Mouse (Mus musculus) limb, embryonic 11.5 days (tissue): Measurements from ENCODE around the gene Pou2f2. TPM values are rescaled to one million over a fixed set of nuclear protein-coding genes. Genes with fewer than 3 reads are reported as not detected.

Experiments
- ATAC-seq: fragments of 200-750 bp; cut with Nextera tagmentation; 2 replicates; pipeline ENCODE4 v1.8.0; 2017; ENCODE audit warnings: low read depth; ENCODE audit not compliant: insufficient number of reproducible peaks, low FRiP score, low TSS enrichment
- DNase-seq: peaks from one replicate; pipeline ENCODE4 v3.0.0-alpha.2; 2015; ENCODE audit warnings: low spot score
- H3K27ac ChIP-seq: fragments of 300-500 bp; sonication (generic); replicated peaks from 2 replicates; pipeline ENCODE4 v1.5.1; 2014; ENCODE audit warnings: low read depth, mild to moderate bottlenecking, low read length
- H3K27me3 ChIP-seq: fragments of 300-500 bp; sonication (generic); 2 replicates; pipeline ENCODE4 v1.6.1; 2014; ENCODE audit warnings: mild to moderate bottlenecking, low read length, mixed read lengths; ENCODE audit not compliant: control insufficient read depth, insufficient read depth
- H3K36me3 ChIP-seq: fragments of 300-500 bp; sonication (generic); 2 replicates; pipeline ENCODE4 v1.6.1; 2014; ENCODE audit warnings: mild to moderate bottlenecking, low read length, moderate library complexity, mixed read lengths; ENCODE audit not compliant: control insufficient read depth, insufficient read depth
- H3K4me1 ChIP-seq: fragments of 300-500 bp; sonication (generic); 2 replicates; pipeline ENCODE4 v1.6.1; 2014; ENCODE audit warnings: low read length, mixed read lengths; ENCODE audit not compliant: control insufficient read depth, insufficient read depth
- H3K4me2 ChIP-seq: fragments of 300-500 bp; sonication (generic); 2 replicates; pipeline ENCODE4 v1.6.1; 2014; ENCODE audit warnings: low read depth, mild to moderate bottlenecking, moderate library complexity; ENCODE audit not compliant: severe bottlenecking
- H3K4me3 ChIP-seq: fragments of 300-500 bp; sonication (generic); 2 replicates; pipeline ENCODE4 v1.5.1; 2014; ENCODE audit warnings: low read depth, low read length
- H3K9ac ChIP-seq: fragments of 300-500 bp; sonication (generic); 2 replicates; pipeline ENCODE4 v1.6.1; 2014; ENCODE audit warnings: mild to moderate bottlenecking, low read length
- H3K9me3 ChIP-seq: fragments of 300-500 bp; sonication (generic); 2 replicates; pipeline ENCODE4 v1.6.1; 2016; ENCODE audit warnings: low read length; ENCODE audit not compliant: control insufficient read depth
- WGBS: fragments of 180-500 bp; shearing (Covaris S2); extraction: QIAGEN DNeasy Blood & Tissue Kit; methylation state at CpG from one replicate; pipeline ENCODE4 v1.1.7; 2014; 5-methylcytosine and 5-hydroxymethylcytosine counted together
- polyA plus RNA-seq: library from polyadenylated mRNA; unstranded; fragments of >200 nt; fragmentation: Nextera tagmentation; extraction: Ambion mirVana; gene quantifications from 2 replicates; pipeline ENCODE4 v1.2.1, GENCODE M21; 2014

Gene Pou2f2
- polyA plus RNA-seq, 1 experiment from 2014 or later, result 3.9 TPM

DNA sequence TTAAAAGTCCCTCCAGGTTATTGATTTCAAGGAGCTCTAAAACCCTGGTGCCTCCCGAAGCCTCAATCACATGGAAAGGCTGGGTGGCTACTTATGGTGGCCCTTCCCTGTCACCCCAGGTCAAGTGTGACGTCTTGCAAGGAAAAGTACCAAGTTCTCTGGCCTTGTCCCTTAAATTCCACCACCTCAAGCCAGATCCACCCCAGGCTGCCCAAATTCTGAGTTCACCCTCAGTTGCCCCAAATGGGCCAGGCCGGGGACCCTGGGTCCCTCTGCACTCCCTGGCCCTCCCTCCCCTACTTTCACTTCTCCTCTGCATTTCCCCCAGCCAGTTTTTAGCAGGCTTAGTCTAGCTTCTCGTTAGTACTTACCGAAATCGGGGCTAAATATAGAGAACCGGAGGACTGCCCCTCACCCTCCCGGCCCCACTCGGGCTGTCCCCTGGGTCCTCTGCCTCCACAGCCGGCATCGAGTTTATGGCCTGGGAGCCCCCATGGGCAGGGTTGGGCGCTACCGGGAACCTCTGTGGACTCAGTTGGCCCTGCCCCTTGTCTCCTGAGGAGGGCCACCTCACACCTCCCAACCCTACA lies 50.0 kb downstream of the Pou2f2 start:
- DNase-seq (no peak), ATAC-seq (no peak)
- H3K4me1 ChIP-seq, result peaks cover 5% of the 10 kb centered on the region; the same call in 1 of the 2 replicates
- no peak overlapping the region for H3K4me2 ChIP-seq
- no peak overlapping the region for H3K9ac ChIP-seq
- no peaks in the 10 kb centered on the region for H3K36me3 ChIP-seq
- H3K4me3 ChIP-seq, result no peak overlapping the region
- 50% methylated on average over 13 of the region's 13 CpGs for WGBS
- no peak overlapping the region for H3K27ac ChIP-seq
- no peaks in the 10 kb centered on the region for H3K9me3 ChIP-seq
- H3K27me3 ChIP-seq, result peaks cover 33% of the 10 kb centered on the region

DNA sequence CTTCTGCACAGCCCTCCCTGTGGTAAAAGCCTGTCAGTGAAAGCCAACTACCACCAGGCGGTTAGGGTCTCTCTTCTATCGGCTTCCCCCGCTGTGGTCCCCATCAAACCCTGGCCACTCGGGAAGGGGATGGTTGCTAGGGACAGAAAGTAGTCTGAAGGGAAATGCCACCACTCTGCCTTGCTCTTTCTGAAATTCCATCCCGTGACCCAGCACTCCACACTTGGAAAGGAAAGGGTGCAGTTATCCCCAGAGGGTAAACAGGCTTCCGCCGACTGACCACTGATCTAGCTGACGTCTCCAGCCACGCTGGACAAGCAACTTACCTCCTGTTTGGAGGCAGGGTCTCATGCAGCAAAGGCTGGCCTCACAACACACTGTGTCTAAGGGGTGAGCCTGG lies 51.6 kb downstream of the Pou2f2 start:
- 62% methylated on average over 9 of the region's 9 CpGs for WGBS
- no peaks in the 10 kb centered on the region for H3K9me3 ChIP-seq
- no peak overlapping the region for H3K4me3 ChIP-seq
- H3K4me1 ChIP-seq, result peaks cover 1% of the 10 kb centered on the region; the same call in 1 of the 2 replicates
- DNase-seq (no peak), ATAC-seq (no peak)
- no peaks in the 10 kb centered on the region for H3K36me3 ChIP-seq
- no peak overlapping the region for H3K4me2 ChIP-seq
- peaks cover 22% of the 10 kb centered on the region for H3K27me3 ChIP-seq
- H3K27ac ChIP-seq, result no peak overlapping the region
- no peak overlapping the region for H3K9ac ChIP-seq

DNA sequence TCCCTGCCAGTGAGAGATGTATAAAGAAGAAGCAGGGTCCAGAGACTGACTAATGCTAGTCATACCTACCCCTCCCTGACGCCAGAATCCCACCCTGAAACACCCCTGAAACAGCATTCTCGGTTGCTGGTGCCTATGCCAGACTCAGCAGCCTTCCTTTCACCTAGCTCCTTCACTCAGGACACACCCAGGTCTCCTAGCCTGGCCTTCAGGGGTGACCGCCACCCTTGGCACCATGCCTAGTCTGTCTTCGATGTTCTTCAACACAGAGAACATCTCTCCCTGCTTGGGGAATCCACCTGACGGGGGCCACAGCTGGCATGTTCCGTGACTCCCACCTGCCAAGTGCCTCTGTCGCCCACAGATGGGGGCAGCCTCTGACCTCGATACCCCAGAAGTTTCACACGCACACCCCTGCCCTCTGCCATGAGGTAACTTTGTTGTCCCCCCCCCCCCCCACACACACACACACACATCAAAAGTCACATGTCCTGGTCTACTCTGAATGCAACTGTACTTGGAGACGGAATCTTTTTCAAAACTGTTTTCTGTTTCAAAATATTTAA lies 53.7 kb downstream of the Pou2f2 start:
- no peak overlapping the region for H3K4me3 ChIP-seq
- DNase-seq, result no peak
- H3K36me3 ChIP-seq, result no peaks in the 10 kb centered on the region
- no peak overlapping the region for H3K9ac ChIP-seq
- 82% methylated on average over 10 of the region's 10 CpGs for WGBS
- no peak overlapping the region for H3K27ac ChIP-seq
- ATAC-seq, result no peak
- no peaks in the 10 kb centered on the region for H3K9me3 ChIP-seq
- 0 out of 2 replicates have a peak, but pooled peaks cover 2% of the 10 kb centered on the region for H3K27me3 ChIP-seq
- no peaks in the 10 kb centered on the region for H3K4me1 ChIP-seq
- H3K4me2 ChIP-seq, result no peak overlapping the region

DNA sequence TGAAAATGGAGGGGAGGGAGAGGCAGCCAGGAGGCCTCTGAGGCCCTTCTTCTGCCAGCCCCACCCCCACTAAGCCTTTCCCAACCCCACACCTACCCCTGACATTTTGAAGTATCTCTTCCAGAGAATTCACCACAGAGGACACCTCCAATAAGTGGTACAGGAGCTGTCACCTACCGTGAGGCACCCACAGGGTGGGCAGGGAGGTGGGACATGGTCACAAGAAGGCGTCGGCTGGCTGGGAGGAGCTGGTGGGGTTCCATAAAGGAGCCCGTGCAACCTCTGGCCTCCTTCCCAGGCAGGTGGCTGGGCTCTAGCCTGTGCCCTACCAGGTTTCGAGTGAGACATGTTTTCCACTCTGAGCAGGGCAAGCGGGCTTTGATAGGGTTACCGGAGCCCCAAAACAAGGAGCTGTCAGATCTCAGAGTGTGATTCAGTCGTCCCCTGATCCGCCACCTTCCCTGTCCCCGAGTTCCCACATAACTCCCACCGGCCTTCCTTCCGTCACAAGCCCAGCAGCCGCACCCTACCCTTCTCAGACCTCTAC lies 58.2 kb downstream of the Pou2f2 start:
- no peak overlapping the region for H3K27ac ChIP-seq
- no peak overlapping the region for H3K9ac ChIP-seq
- H3K4me2 ChIP-seq, result no peak overlapping the region
- no peak overlapping the region for H3K4me3 ChIP-seq
- ATAC-seq (no peak), DNase-seq (no peak)
- WGBS, result 61% methylated on average over 13 of the region's 13 CpGs
- no peaks in the 10 kb centered on the region for H3K27me3 ChIP-seq
- H3K9me3 ChIP-seq, result no peaks in the 10 kb centered on the region
- H3K36me3 ChIP-seq, result no peaks in the 10 kb centered on the region
- H3K4me1 ChIP-seq, result no peaks in the 10 kb centered on the region

DNA sequence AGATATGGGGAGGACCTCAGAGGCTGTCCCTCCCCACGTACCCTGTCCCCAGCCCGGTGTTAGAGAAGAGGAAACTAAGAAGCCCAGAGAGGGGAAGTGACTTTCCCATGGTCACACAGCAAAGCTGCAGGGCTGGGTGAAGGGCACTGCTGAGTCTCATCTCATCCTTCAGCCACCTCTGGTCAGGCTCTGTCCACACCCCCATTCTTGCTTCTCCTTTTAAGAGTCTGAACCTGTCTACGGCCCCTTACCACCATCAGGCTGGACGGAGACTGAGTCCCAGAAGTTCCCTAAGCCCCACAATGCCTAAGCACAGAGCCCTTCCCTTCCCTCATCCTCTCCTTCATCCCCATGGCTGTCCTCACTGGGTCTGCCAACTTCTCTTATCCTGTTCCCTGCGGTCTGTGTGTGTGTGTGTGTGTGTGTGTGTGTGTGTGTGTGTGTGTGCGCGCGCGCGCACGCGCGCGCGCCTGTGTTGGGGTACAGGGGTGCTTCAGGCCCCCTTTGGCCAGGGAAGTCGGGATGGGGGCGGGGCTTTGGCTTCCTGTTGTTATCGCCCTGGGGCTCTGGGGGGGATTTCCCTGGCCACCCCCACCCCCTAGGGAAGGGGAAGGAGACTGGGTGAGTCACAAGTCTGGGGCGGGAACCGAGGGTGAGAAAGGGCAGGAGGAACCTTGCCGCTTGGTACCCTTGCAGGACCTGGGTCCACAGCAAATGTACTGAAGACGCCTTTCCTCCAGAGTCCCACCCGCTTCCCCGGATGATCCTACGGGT lies 59.3 kb downstream of the Pou2f2 start:
- WGBS, result 70% methylated on average over 19 of the region's 25 CpGs
- no peaks in the 10 kb centered on the region for H3K4me1 ChIP-seq

DNA sequence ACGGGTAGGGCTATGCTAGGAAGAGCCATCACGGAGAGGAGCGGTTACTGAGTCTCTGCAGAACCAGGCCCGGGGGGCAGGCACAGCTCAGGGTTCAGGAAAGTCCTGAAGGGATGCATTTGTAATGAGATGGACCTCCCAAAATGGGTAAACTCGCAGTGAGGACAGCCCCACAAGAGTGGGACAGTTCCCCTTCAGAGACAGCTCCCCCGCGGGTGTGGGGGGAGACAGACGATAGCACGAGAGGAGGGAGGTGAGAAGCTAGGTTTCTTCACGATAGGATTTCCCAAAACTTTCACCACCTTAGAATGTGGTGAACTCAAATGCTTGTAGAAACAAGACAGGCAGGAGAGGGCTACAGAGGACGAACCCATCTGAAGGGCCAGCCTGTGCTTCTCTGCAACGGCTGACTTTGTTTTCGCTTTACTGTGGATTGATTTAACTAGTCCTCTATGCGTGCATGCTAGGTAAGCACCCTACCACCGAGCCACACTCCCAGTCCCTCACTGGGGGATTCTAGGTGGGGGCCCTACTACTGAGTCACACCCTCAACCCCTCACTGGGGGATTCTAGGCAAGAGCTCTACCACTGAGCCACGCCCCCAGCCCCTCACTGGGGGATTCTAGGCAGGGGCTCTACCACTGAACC lies 66.4 kb downstream of the Pou2f2 start:
- H3K4me2 ChIP-seq, result no peak overlapping the region

More for the DNA sequence above, 59.3 kb downstream of the Pou2f2 start:
- Histone ChIP-seq H3K36me3 (no peaks in the 10 kb centered on the region), H3K27me3 (no peaks in the 10 kb centered on the region), H3K4me3 (no peak overlapping the region), H3K27ac (no peak overlapping the region), H3K4me2 (no peak overlapping the region), H3K9ac (no peak overlapping the region), H3K9me3 (no peaks in the 10 kb centered on the region)
- DNase-seq (no peak), ATAC-seq (no peak)

DNA sequence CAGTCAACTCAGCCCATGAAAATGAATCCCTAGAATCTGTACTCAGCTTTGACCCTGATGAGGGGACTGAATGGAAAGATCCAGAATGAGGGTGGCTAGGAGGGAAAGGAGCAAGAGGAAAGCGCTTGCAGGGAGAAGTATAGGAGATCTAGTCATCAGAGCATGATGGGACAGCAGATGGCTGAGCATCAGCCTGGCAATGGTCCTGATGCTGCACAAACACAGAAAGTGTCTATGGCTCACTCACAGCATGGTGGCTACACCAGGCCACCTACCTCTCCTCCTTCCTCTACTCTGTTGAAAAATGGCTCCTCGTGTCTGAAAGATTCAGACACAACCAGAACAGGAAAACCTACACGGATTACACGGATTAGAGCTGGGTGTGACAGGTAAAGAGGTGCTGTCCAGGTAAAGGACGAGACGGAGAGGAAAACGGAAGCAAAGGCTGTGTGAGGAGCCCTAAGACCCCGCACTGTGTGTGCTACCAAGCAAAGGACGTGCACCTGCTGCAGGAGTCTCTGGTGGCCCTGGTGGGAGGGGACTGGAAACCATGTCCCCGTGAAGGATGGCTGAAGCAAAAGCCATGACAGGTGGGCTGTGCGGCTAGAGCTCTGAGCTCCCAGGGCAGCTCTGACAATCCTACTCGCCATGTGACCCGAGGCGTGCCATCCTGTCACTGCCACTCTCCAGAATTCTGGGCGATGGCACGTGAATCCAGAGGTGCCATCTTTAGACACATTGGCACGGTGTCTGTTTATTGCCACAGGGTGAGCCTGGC lies 67.2 kb downstream of the Pou2f2 start:
- no peak for DNase-seq
- no peaks in the 10 kb centered on the region for H3K27me3 ChIP-seq
- H3K9ac ChIP-seq, result no peak overlapping the region
- H3K4me1 ChIP-seq, result no peaks in the 10 kb centered on the region
- no peaks in the 10 kb centered on the region for H3K36me3 ChIP-seq
- no peak overlapping the region for H3K4me3 ChIP-seq
- H3K27ac ChIP-seq, result no peak overlapping the region
- ATAC-seq, result no peak
- H3K9me3 ChIP-seq, result no peaks in the 10 kb centered on the region
- WGBS, result 84% methylated on average over 17 of the region's 17 CpGs
- H3K4me2 ChIP-seq, result no peak overlapping the region

More for the DNA sequence above, 66.4 kb downstream of the Pou2f2 start:
- WGBS, result 81% methylated on average over 16 of the region's 16 CpGs
- no peak overlapping the region for H3K27ac ChIP-seq
- H3K27me3 ChIP-seq, result no peaks in the 10 kb centered on the region
- DNase-seq (no peak), ATAC-seq (no peak)
- no peaks in the 10 kb centered on the region for H3K36me3 ChIP-seq
- H3K9me3 ChIP-seq, result no peaks in the 10 kb centered on the region
- H3K4me3 ChIP-seq, result no peak overlapping the region
- H3K4me1 ChIP-seq, result no peaks in the 10 kb centered on the region
- no peak overlapping the region for H3K9ac ChIP-seq

DNA sequence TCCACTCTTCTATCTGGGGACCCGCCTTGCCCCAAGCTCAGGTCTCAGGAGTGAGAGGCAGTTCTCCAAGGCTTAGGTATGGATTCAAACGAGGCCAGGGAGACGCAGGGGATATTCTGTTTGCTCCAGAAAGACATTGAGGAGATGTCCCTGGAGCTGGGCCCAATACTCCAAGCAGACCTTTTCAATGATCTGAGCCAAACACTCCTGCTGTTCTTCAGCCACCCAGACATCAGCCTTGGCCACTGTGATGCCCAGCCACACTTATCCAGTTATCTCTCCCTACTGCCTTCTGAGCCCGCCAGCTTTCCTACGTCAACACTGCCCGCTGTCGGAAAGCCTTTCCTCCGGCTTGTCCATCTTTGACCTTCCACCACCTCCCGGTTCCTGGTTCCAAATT lies 69.2 kb downstream of the Pou2f2 start:
- ATAC-seq, result no peak
- DNase-seq, result no peak
- Histone ChIP-seq H3K27me3 (no peaks in the 10 kb centered on the region), H3K4me2 (no peak overlapping the region), H3K4me3 (no peak overlapping the region), H3K9me3 (0 out of 2 replicates have a peak, but pooled peaks cover 2% of the 10 kb centered on the region), H3K36me3 (no peaks in the 10 kb centered on the region), H3K9ac (no peak overlapping the region), H3K4me1 (no peaks in the 10 kb centered on the region), H3K27ac (no peak overlapping the region)
- 90% methylated on average over 9 of the region's 9 CpGs for WGBS
